Mouse (Mus musculus) neural tube, embryonic 14.5 days (tissue): ENCODE measurements around the gene Bysl. TPM values are rescaled to one million over a fixed set of nuclear protein-coding genes. Genes with fewer than 3 reads are reported as not detected.
"Not testable (repeated sequence)": the region's sequence is repeated elsewhere in the genome, so short reads cannot be mapped to it uniquely, and the experiment has no call there.

Source experiments
- ATAC-seq: fragments of 200-750 bp; cut with Nextera tagmentation; 2 replicates; pipeline ENCODE4 v1.8.0; 2017; ENCODE audit warnings: low read depth, mild to moderate bottlenecking, moderate TSS enrichment, moderate library complexity
- H3K27ac ChIP-seq: fragments of 300-500 bp; sonication (generic); 2 replicates; pipeline ENCODE4 v1.5.1; 2014; ENCODE audit warnings: low read depth, mild to moderate bottlenecking, control low read depth, low read length, moderate library complexity, mixed read lengths
- H3K27me3 ChIP-seq: fragments of 300-500 bp; sonication (generic); 2 replicates; pipeline ENCODE4 v1.6.1; 2014; ENCODE audit warnings: low read length; ENCODE audit not compliant: control insufficient read depth, insufficient read depth
- H3K36me3 ChIP-seq: fragments of 300-500 bp; sonication (generic); 2 replicates; pipeline ENCODE4 v1.6.1; 2014; ENCODE audit warnings: low read length, mixed read lengths; ENCODE audit not compliant: control insufficient read depth, insufficient read depth
- H3K4me1 ChIP-seq: fragments of 300-500 bp; sonication (generic); 2 replicates; pipeline ENCODE4 v1.6.1; 2014; ENCODE audit warnings: low read length; ENCODE audit not compliant: control insufficient read depth, insufficient read depth
- H3K4me2 ChIP-seq: fragments of 300-500 bp; sonication (generic); 2 replicates; pipeline ENCODE4 v1.6.1; 2014; ENCODE audit warnings: mild to moderate bottlenecking, low read depth, low read length, control low read depth
- H3K4me3 ChIP-seq: fragments of 300-500 bp; sonication (generic); 2 replicates; pipeline ENCODE4 v1.5.1; 2014; ENCODE audit warnings: low read depth, low read length, control low read depth, mixed read lengths
- H3K9ac ChIP-seq: fragments of 300-500 bp; sonication (generic); replicated peaks from 2 replicates; pipeline ENCODE4 v1.6.1; 2014; ENCODE audit warnings: low read depth, mild to moderate bottlenecking, control low read depth, low read length, mixed read lengths
- H3K9me3 ChIP-seq: fragments of 300-500 bp; sonication (generic); 2 replicates; pipeline ENCODE4 v1.6.1; 2016; ENCODE audit warnings: low read length; ENCODE audit not compliant: control insufficient read depth
- WGBS: fragments of 180-500 bp; shearing (Covaris S2); extraction: QIAGEN DNeasy Blood & Tissue Kit; methylation state at CpG from one replicate; pipeline ENCODE4 v1.1.7; 2014; 5-methylcytosine and 5-hydroxymethylcytosine counted together
- polyA plus RNA-seq: library from polyadenylated mRNA; unstranded; fragments of >200 nt; fragmentation: Nextera tagmentation; extraction: Ambion mirVana; gene quantifications from 2 replicates; pipeline ENCODE4 v1.2.1, GENCODE M21; 2014

Bysl gene
- 32.7 and 35.0 TPM in 2 replicates for polyA plus RNA-seq

GRCm38 (mm10) chr17:47610849-47611660, at the start of gene Bysl, which contains the start of the genes Med20 and Gm20517:
Bysl (minus strand) TSS chr17:47611492.
Med20 (plus strand) TSS chr17:47611582.
Gm20517 (plus strand) TSS chr17:47611589.
- H3K9ac ChIP-seq: peak within 1 kb of the TSS; percentile 72

GRCm38 (mm10) chr17:47658741-47659243, 47.5 kb upstream of the Bysl start:
- ATAC-seq: no peak
- H3K27ac ChIP-seq: no peak overlapping the region
- no peak overlapping the region for H3K4me2 ChIP-seq
- H3K4me3 ChIP-seq: no peak overlapping the region
- H3K9me3 ChIP-seq: no peaks in the 10 kb centered on the region
- H3K36me3 ChIP-seq: no peaks in the 10 kb centered on the region
- no peaks in the 10 kb centered on the region for H3K4me1 ChIP-seq
- no peaks in the 10 kb centered on the region for H3K27me3 ChIP-seq
- WGBS: 82% methylated on average over 3 of the region's 3 CpGs
- H3K9ac ChIP-seq: no peak overlapping the region

More at GRCm38 (mm10) chr17:47610849-47611660, at the start of gene Bysl, which contains the start of the genes Med20 and Gm20517:
- Histone ChIP-seq H3K27me3 (no peaks in the 10 kb centered on the region), H3K36me3 (peaks cover 4% of the 10 kb centered on the region; the same call in 1 of the 2 replicates), H3K4me2 (peak within 1 kb of the TSS; percentile 89), H3K27ac (peak within 1 kb of the TSS; percentile 73), H3K4me1 (peaks cover 21% of the 10 kb centered on the region), H3K4me3 (peak within 1 kb of the TSS; percentile 77), H3K9me3 (no peaks in the 10 kb centered on the region)
- under 1% methylated on average over 59 of the region's 59 CpGs for WGBS
- ATAC-seq: peak; percentile 95

GRCm38 (mm10) chr17:47657901-47658300, 46.6 kb upstream of the Bysl start:
- no peak overlapping the region for H3K4me3 ChIP-seq
- H3K4me2 ChIP-seq: no peak overlapping the region
- no peaks in the 10 kb centered on the region for H3K36me3 ChIP-seq
- no peak for ATAC-seq
- no peaks in the 10 kb centered on the region for H3K4me1 ChIP-seq
- H3K9ac ChIP-seq: no peak overlapping the region
- no peaks in the 10 kb centered on the region for H3K9me3 ChIP-seq
- WGBS: 83% methylated on average over 4 of the region's 4 CpGs
- no peak overlapping the region for H3K27ac ChIP-seq
- H3K27me3 ChIP-seq: no peaks in the 10 kb centered on the region

GRCm38 (mm10) chr17:47655697-47656096, 44.4 kb upstream of the Bysl start:
- Histone ChIP-seq H3K4me1 (no peaks in the 10 kb centered on the region), H3K27me3 (no peaks in the 10 kb centered on the region), H3K9ac (no peak overlapping the region), H3K36me3 (no peaks in the 10 kb centered on the region), H3K4me3 (no peak overlapping the region), H3K9me3 (no peaks in the 10 kb centered on the region), H3K27ac (no peak overlapping the region), H3K4me2 (no peak overlapping the region)
- ATAC-seq: no peak
- 85% methylated on average over 5 of the region's 5 CpGs for WGBS

GRCm38 (mm10) chr17:47654346-47654745, 43.1 kb upstream of the Bysl start:
- WGBS: 97% methylated on average over 8 of the region's 8 CpGs
- H3K27me3 ChIP-seq, H3K36me3 ChIP-seq, H3K4me2 ChIP-seq, H3K9ac ChIP-seq, ATAC-seq, H3K4me3 ChIP-seq, H3K9me3 ChIP-seq, H3K4me1 ChIP-seq, H3K27ac ChIP-seq: not testable (repeated sequence)

GRCm38 (mm10) chr17:47651953-47652352, 40.7 kb upstream of the Bysl start:
- no peak overlapping the region for H3K4me2 ChIP-seq
- H3K4me1 ChIP-seq: no peaks in the 10 kb centered on the region
- no peak overlapping the region for H3K4me3 ChIP-seq
- no peaks in the 10 kb centered on the region for H3K9me3 ChIP-seq
- 71% methylated on average over 2 of the region's 2 CpGs for WGBS
- H3K9ac ChIP-seq: no peak overlapping the region
- no peaks in the 10 kb centered on the region for H3K27me3 ChIP-seq
- no peaks in the 10 kb centered on the region for H3K36me3 ChIP-seq
- no peak for ATAC-seq
- no peak overlapping the region for H3K27ac ChIP-seq

- Histone ChIP-seq H3K27me3 (no peaks in the 10 kb centered on the region), H3K9ac (no peak overlapping the region), H3K27ac (no peak overlapping the region), H3K4me2 (no peak overlapping the region), H3K4me3 (no peak overlapping the region), H3K9me3 (no peaks in the 10 kb centered on the region), H3K4me1 (no peaks in the 10 kb centered on the region), H3K36me3 (no peaks in the 10 kb centered on the region)
- WGBS: 22% methylated on average over 4 of the region's 4 CpGs
- no peak for ATAC-seq
Measured at GRCm38 (mm10) chr17:47648966-47649365, 37.7 kb upstream of the Bysl start.

- no peak for ATAC-seq
- H3K4me3 ChIP-seq: no peak overlapping the region
- no peaks in the 10 kb centered on the region for H3K4me1 ChIP-seq
- no peak overlapping the region for H3K27ac ChIP-seq
- no peak overlapping the region for H3K4me2 ChIP-seq
- H3K27me3 ChIP-seq: no peaks in the 10 kb centered on the region
- 83% methylated on average over 1 of the region's 1 CpGs for WGBS
- no peaks in the 10 kb centered on the region for H3K36me3 ChIP-seq
- H3K9me3 ChIP-seq: no peaks in the 10 kb centered on the region
- H3K9ac ChIP-seq: no peak overlapping the region
Measured at GRCm38 (mm10) chr17:47646683-47647082, 35.4 kb upstream of the Bysl start.

GRCm38 (mm10) chr17:47642992-47643391, 31.7 kb upstream of the Bysl start:
- 90% methylated on average over 2 of the region's 2 CpGs for WGBS
- ATAC-seq: no peak

More at GRCm38 (mm10) chr17:47642992-47643391, 31.7 kb upstream of the Bysl start:
- no peak overlapping the region for H3K9ac ChIP-seq
- H3K4me3 ChIP-seq: no peak overlapping the region
- no peaks in the 10 kb centered on the region for H3K4me1 ChIP-seq
- H3K4me2 ChIP-seq: no peak overlapping the region
- no peaks in the 10 kb centered on the region for H3K9me3 ChIP-seq
- H3K36me3 ChIP-seq: no peaks in the 10 kb centered on the region
- H3K27ac ChIP-seq: no peak overlapping the region
- no peaks in the 10 kb centered on the region for H3K27me3 ChIP-seq
